Mouse (Mus musculus) spleen, adult 2 months (tissue): Measurements from ENCODE around the gene Ano10.

Experiments
- CTCF ChIP-seq: fragments of 200-500 bp; IDR thresholded peaks from 2 replicates; pipeline ENCODE4 v1.5.1; 2011; ENCODE audit warnings: mild to moderate bottlenecking, inconsistent platforms; ENCODE audit not compliant: insufficient read depth, insufficient read length, insufficient replicate concordance; ENCODE audit errors: extremely low read depth
- POLR2A ChIP-seq: fragments of 200-500 bp; IDR thresholded peaks from 2 replicates; pipeline ENCODE4 v1.6.1; 2011; ENCODE audit warnings: low read depth, low read length, inconsistent platforms

DNA sequence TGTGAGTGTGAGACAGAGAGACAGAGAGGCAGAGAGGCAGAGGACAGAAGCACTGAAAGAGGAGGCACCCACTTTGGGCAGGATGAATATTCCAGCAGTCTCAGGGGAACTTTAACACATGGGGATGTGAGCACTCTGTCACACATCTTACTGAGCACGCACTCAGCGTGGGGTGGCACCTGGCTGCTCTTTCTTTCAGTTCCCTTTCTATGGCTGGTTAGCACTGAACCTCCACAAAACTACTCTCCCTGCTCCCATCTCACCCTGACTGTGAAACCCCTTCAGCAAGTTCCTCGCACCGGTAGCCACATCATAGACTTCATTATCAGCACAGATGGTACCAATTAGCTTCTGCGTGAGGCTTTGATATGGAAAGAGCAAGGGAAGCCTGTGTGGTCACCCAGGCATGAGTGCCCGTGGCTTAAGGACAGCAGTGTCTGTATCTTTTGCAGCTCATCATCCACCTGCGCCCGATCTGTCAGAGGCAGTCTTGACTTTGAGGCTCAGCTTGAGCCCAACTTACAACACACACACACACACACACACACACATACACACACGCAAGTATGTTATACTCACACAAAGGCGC is 52.3 kb downstream of the Ano10 start:
- TF ChIP-seq POLR2A (no peak), CTCF (no peak)
